Mouse (Mus musculus) adrenal gland, postnatal 4 days (tissue): ENCODE measurements around the gene Jph3. TPM values are rescaled to one million over a fixed set of nuclear protein-coding genes. Genes with fewer than 3 reads are reported as not detected.

ENCODE experiments used
- DNase-seq, 2 experiments: peaks; one replicate each; pipeline ENCODE4 v3.0.0; 2021 to 2022; ENCODE audit warnings: low spot score in 2 of 2, mixed read lengths in 2 of 2
- total RNA-seq, 2 experiments: library from RNA; stranded (reverse); gene quantifications; 2 replicates each; pipeline ENCODE4 v1.2.3; 2021

Gene Jph3
- total RNA-seq, 2 experiments from 2014 or later, result 5.0 to 5.8 TPM

- DNase-seq, result no peak
Observed at GRCm38 (mm10) chr8:121773876-121774275, 44.5 kb downstream of the Jph3 start.

DNA sequence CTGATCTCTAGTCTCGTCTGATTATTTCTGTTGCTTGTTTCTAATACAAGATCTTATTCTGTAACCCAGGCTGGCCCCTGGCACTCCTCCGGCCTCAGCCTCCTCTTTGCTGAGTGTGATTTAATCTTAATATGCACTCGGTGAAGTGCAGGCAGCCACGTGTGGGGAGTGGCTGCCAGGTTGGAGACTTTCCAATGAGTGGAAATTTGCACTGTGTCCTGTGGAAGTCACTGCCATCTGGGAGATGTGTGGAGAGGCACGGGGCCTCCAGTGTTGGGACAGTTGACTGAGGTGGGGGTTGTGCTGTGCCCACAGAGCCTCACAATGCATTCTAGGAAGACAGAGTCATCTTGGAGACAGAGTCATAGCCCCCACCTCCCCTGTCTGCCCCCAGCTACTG is 53.1 kb downstream of the Jph3 start:
- no peak for DNase-seq

DNA sequence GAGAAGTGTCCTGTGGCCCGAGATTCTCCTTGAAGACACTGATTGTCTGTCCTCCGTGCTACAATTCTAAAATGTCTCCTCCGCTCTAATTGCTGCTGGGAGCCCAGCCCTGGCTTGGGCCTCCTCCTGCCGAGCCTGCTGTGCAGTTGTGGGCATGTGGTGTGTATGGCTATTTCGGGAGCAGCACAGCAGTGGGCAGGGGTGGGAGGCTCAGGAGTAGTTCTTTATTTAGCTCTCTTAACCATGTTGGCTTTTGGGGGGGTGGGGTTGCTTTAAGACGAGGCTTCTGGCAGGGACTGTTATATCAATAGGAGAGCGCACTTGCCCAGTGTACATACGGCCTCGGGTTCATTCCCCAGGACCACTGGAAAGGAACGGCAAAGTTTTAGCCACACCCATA is 57.1 kb downstream of the Jph3 start:
- no peak for DNase-seq

DNA sequence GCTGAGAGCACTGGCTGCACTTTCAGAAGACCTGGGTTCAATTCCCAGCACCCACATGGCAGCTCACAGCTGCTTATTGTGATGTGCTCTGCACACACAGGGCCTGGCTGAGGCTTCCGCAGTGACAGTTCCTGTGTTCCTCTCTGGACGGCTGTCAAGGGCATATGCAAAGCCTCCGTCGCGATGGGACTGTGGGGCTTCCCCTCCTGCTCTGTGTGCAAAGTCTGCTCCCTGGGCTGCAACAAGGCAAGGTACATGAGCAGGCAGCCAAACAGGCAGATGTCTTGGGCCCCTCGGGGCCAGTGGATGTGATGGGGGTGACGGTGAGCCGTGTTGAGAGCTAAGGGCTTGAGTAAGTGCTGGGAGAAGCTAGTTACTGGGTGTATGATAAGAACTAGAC is 59.4 kb downstream of the Jph3 start:
- no peak for DNase-seq

DNA sequence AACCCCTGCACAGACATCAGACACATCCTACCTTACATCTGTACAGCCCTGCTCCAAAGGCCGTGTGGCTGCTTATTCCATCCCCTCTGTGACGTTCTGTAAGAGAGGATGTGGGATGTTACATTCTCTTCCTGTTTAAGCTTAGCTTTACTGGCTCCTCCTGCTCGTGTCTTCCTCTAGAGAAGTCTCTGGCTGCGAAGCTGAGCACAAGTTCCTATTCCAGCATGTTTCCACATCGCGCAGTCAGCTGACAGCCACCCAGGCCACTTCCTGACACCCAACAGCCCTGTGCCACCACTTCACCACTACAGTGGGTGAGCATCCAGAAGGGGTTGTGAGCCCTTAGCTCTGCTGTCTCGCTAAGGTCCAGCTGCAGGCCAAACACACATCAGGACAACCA is 62.7 kb downstream of the Jph3 start:
- no peak for DNase-seq

GRCm38 (mm10) chr8:121792627-121793026 is 63.2 kb downstream of the Jph3 start:
- no peak for DNase-seq

DNA sequence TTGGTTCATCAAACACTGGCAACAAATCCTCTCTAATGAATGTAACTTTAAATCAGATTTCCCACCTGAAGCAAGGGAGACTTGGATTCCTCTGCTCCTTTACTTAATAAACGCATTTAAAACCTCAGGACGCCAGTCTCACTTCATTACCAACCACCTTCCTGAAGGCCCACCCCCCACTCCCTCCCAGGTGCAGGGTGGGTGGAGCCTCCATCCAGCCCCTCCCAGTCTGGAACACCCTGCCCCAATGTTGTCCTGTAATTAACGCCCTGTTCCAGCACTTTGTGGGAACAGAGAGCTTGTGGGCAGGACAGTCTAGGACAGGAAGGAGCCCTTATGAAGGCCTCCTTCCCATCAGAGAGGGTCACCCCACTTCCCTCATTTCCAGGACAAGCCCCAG is 64.7 kb downstream of the Jph3 start:
- DNase-seq, result no peak

GRCm38 (mm10) chr8:121795461-121795860 is 66.0 kb downstream of the Jph3 start:
- no peak for DNase-seq

DNA sequence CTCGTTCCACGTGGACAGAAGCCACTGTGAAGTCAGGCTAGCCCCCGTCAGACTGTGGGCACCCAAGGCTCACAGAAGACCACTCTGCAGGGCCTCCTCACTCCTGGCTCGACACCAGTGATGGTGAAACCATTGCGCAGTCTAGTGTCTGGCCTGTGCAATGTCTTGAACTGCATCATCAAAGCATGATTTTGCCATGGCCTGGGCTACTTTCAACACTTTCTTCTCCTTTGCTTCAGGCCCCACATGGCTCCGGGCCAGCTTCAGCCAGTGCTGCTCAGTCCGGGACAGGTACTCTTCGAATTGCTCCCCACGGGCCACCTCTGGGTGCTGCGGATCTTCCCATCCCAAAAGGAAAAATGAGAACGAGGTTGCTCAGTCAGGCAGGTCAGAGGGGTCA is 67.0 kb downstream of the Jph3 start:
- DNase-seq, result no peak

DNA sequence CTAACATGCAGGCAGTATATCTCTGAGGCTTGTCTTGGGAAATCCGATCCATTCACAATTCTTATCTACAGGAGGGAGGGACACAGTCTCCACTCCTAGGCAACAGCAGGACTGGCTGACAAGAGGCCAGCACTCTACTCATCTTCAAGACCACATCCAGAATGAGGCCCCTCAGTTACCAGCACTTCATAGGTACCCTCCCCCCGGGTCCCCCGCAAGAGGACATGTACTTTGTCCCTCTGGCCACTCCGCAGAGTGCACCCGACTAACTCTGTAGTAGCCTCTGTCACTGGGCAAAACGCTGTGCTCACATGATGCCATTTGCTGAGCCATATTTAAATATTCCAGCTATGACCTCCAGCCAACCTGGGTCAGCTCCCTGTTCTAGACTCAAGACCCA is 69.0 kb downstream of the Jph3 start:
- no peak for DNase-seq

GRCm38 (mm10) chr8:121804829-121805228 is 75.4 kb downstream of the Jph3 start:
- no peak for DNase-seq

DNA sequence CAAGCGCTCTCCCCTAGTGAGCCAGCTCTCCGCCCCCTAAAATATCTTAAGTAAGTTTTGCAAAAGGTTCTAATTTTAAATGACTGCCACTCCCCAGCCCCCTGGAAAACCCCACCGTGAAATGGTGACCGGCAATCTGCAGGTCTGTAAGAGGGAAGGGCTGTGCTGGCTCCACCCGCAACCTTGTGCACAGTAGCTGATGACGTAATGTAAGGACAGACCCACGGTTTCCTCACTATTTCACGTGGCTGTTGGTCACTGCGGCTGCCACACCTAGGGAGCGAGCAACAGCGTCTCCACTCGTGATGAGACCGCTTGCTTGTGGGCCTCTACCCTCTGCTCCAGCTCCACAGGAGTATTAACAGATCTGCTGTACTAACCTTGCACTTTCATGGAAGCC is 76.7 kb downstream of the Jph3 start:
- DNase-seq, result no peak

GRCm38 (mm10) chr8:121808032-121808431 is 78.6 kb downstream of the Jph3 start:
- no peak for DNase-seq

DNA sequence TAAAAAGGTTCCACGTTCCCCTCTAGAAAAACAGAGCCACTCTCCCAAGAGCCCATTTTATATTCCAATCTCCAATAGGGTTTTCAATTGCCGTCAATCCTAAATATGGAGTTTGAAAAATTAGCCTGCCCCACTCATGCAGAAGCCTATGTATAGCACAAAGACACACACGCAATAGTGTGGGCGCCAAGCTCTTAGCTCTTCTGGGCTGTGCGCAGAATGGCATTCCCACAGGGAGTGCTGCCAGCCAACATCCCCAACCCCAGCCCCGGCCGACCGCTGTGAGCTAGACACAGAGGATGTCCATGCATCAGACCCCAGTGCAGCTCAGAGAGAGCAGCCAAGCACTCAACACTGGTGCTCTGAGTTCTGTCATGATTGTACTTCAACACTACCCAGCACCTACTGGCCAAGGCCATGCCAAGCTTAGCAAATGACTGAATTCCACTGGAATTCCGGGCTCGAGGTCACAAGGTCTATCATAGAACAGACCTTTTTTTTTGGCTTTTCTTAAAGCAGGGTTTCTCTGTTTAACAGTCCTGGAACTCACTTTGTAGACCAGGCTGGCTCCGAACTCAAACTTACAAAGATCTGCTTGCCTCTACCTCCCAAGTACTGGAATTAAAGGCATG is 80.2 kb downstream of the Jph3 start:
- no peak for DNase-seq

DNA sequence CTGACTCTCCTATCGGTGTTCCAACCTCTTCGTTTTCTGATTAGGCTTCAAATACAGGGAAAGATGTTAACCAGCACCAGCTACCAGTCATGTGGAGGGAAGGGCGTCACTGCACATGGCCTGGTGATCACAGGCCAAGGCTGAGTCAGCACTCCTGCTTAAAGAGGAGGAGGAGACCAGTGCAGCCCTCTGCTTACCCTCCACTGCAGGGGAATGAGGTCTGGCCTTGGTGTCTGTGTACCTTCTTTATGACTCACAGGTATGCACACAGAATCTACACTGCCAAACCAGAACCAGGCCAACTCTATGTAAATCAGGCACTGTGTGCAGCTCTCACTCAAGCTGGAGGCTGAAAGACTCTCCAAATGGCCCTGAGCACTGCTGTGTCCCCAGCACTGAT is 82.1 kb downstream of the Jph3 start:
- DNase-seq, result no peak

DNA sequence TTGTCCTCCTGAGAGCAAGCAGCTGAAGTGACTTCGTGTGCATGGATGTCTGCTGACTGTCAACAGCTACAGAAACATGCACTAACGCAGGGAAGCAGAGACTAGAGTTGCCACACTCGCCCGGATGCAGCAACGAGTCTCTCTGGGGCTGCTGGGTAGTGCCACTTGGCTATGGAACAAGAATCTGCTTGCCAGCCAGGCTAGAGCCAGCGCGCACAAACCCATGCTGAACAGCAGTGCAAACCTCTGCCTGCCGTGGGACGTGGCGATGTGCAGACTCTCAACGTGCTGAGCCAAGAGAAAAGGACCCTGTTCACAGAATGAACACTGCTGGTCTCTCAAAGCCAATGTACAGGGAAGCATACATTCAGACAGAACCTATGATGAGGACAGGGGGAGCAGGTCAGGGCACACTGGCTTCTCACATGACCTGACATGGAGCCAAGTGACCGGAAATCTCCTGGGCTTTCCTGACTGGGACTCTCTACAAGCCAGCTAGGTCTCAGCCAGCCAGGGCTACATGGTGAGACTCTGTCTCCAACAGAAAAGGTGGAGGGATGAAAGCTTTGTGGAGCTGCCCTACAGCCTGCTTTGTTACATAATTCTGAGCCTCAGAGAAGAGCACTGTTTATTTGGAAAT is 82.6 kb downstream of the Jph3 start:
- DNase-seq, result no peak

DNA sequence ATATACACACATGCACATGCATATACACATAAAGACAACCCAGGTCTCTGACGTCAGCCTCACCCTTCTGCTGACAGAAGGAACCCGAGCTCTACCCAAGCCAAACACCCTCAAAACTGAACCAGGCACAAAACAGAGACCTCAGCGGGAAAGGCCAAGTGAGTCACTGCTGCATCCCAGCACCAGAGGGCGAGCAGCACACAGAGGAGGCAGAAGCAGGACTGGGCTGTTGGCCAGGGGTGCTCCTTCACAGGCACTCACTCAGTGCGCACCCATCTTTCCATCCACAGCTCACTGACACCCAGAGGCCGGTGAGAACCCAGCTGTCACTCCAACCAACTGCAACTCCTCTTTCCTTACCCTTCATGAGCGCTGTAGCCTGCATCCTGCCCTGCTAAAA is 88.8 kb downstream of the Jph3 start:
- no peak for DNase-seq

GRCm38 (mm10) chr8:121820840-121821239 is 91.4 kb downstream of the Jph3 start:
- DNase-seq, result no peak

- no peak for DNase-seq
Observed at GRCm38 (mm10) chr8:121821320-121821719, 91.9 kb downstream of the Jph3 start.

GRCm38 (mm10) chr8:121821770-121822169 is 92.3 kb downstream of the Jph3 start:
- no peak for DNase-seq

GRCm38 (mm10) chr8:121827726-121828125 is 98.3 kb downstream of the Jph3 start:
- no peak for DNase-seq

GRCm38 (mm10) chr8:121828376-121829023 is 99.1 kb downstream of the Jph3 start:
- DNase-seq, result no peak
